Mouse (Mus musculus): ENCODE measurements around the gene Haghl.

GRCm38 (mm10) chr17:25823452-25823851, 38.0 kb upstream of the Haghl start, which contains the start of gene Wdr24:
- no peak for TF ChIP-seq GATA1 (IDR thresholded peaks at IDR 0.05; ENCODE audit: low read length)
- TF ChIP-seq TAL1 (IDR thresholded peaks at IDR 0.05; ENCODE audit: low read length) = no peak

All from erythroblast, embryonic 14.5 days (primary cell).